Mouse (Mus musculus) ES-E14 (cell line): Measurements from ENCODE around the gene Dnajb2. TPM values are rescaled to one million over a fixed set of nuclear protein-coding genes. Genes with fewer than 3 reads are reported as not detected.

Experiments used
- DNase-seq: peaks from one replicate; pipeline ENCODE4 v3.0.0-alpha.2; 2013; ENCODE audit warnings: low read depth, low spot score
- H3K27ac ChIP-seq: 2 replicates; pipeline ENCODE4 v1.5.1; 2012; ENCODE audit warnings: low read depth, mild to moderate bottlenecking, low read length, moderate library complexity, mixed read lengths; ENCODE audit not compliant: poor library complexity, insufficient read depth, severe bottlenecking
- H3K36me3 ChIP-seq: 2 replicates; pipeline ENCODE4 v1.6.1; 2012; ENCODE audit warnings: mild to moderate bottlenecking, low read length, moderate library complexity, mixed read lengths; ENCODE audit not compliant: control insufficient read depth, poor library complexity, insufficient read depth, severe bottlenecking
- H3K4me1 ChIP-seq, 2 experiments: fragments of 150-350 bp in 1 of 2; sonication (generic) in 1 of 2; 2 replicates each; pipeline ENCODE4 v1.6.1; 2012; ENCODE audit warnings: low read length in 2 of 2, mild to moderate bottlenecking in 1 of 2, mixed read lengths in 1 of 2; ENCODE audit not compliant: control insufficient read depth in 2 of 2, insufficient read depth in 2 of 2, poor library complexity in 1 of 2
- H3K4me3 ChIP-seq, 2 experiments: fragments of 150-350 bp in 1 of 2; sonication (generic) in 1 of 2; 2 replicates each; pipeline ENCODE4 v1.5.1; 2012; ENCODE audit warnings: low read length in 2 of 2, low read depth in 1 of 2, mild to moderate bottlenecking in 1 of 2, mixed read lengths in 1 of 2; ENCODE audit not compliant: insufficient read depth in 1 of 2, poor library complexity in 1 of 2, severe bottlenecking in 1 of 2
- H3K9ac ChIP-seq: 2 replicates; pipeline ENCODE4 v1.6.1; 2012; ENCODE audit warnings: low read depth, mild to moderate bottlenecking, low read length, mixed read lengths; ENCODE audit not compliant: poor library complexity, insufficient read depth, severe bottlenecking
- H3K9me3 ChIP-seq: fragments of 150-350 bp; sonication (generic); 2 replicates; pipeline ENCODE4 v1.6.1; 2012; ENCODE audit warnings: low read depth, mild to moderate bottlenecking, low read length; ENCODE audit not compliant: control insufficient read depth, insufficient read depth
- CHD2 ChIP-seq: IDR thresholded peaks from 2 replicates; pipeline ENCODE4 v1.6.1; 2014; ENCODE audit warnings: mild to moderate bottlenecking, low read depth, low read length, inconsistent platforms
- HCFC1 ChIP-seq: IDR thresholded peaks from 2 replicates; pipeline ENCODE4 v1.6.1; 2012; ENCODE audit warnings: low read length, inconsistent platforms, borderline replicate concordance; ENCODE audit not compliant: insufficient read depth
- MAFK ChIP-seq: IDR thresholded peaks from 2 replicates; pipeline ENCODE4 v1.6.1; 2014; ENCODE audit warnings: mild to moderate bottlenecking, low read depth, low read length, inconsistent platforms; ENCODE audit not compliant: insufficient read depth
- ZC3H11A ChIP-seq: IDR thresholded peaks from 2 replicates; pipeline ENCODE4 v1.6.1; 2012; ENCODE audit warnings: low read depth, mild to moderate bottlenecking, inconsistent platforms, low read length, borderline replicate concordance
- ZNF384 ChIP-seq: IDR thresholded peaks from 2 replicates; pipeline ENCODE4 v1.6.1; 2012; ENCODE audit warnings: low read depth, low read length, inconsistent platforms
- in situ Hi-C, 2 experiments: fragments of 600-800 bp; cut with MboI; formaldehyde crosslinking; loops; one replicate each; pipeline ENCODE4 v1.15.1; 2025; ENCODE audit warnings: low sequenced_read_pairs in 2 of 2, inconsistent platforms in 1 of 2; ENCODE audit not compliant: unreplicated experiment in 2 of 2
- total RNA-seq: library from RNA; depleted of rRNA; stranded (reverse); fragments of 300-350 nt; gene quantifications from 2 replicates; pipeline ENCODE4 v1.2.3, GENCODE M21; 2012

Dnajb2 gene
- total RNA-seq, 1 experiment = 15.8 TPM

- Histone ChIP-seq H3K4me1 (peaks cover 4 to 38% of the 10 kb centered on the region in 2 experiments; a peak in 3 of 4 replicates), H3K4me3 (peak overlapping the region; percentile 49 to 62; a peak in 3 of 4 replicates), H3K9ac (peak overlapping the region; percentile 39; the same call in 1 of the 2 replicates), H3K36me3 (no peaks in the 10 kb centered on the region), H3K9me3 (no peaks in the 10 kb centered on the region), H3K27ac (no peak overlapping the region)
- peak; percentile 63 for DNase-seq
- TF ChIP-seq ZNF384 (no peak), HCFC1 (peak; percentile 35; the same call in 1 of the 2 replicates), CHD2 (no peak), MAFK (no peak)
- in situ Hi-C loops = no loop called here
Measured at GRCm38 (mm10) chr1:75251112-75251970, 15.1 kb downstream of the Dnajb2 start.

GRCm38 (mm10) chr1:75252308-75252707 is 16.1 kb downstream of the Dnajb2 start:
- no peaks in the 10 kb centered on the region for H3K9me3 ChIP-seq
- H3K4me1 ChIP-seq = peaks cover 4 to 31% of the 10 kb centered on the region in 2 experiments; a peak in 3 of 4 replicates
- TF ChIP-seq CHD2 = no peak
- no peak for TF ChIP-seq ZC3H11A
- no peak for TF ChIP-seq HCFC1
- no peak for TF ChIP-seq MAFK
- TF ChIP-seq ZNF384 = no peak
- H3K9ac ChIP-seq = no peak overlapping the region
- no peak for DNase-seq
- in situ Hi-C loops = no loop called here
- H3K27ac ChIP-seq = no peak overlapping the region
- H3K36me3 ChIP-seq = no peaks in the 10 kb centered on the region
- no peak overlapping the region for H3K4me3 ChIP-seq

- Histone ChIP-seq H3K9me3 (no peaks in the 10 kb centered on the region), H3K4me1 (peaks cover 4 to 25% of the 10 kb centered on the region in 2 experiments; a peak in 2 of 4 replicates), H3K36me3 (no peaks in the 10 kb centered on the region), H3K4me3 (peak overlapping the region; percentile 21 to 23; a peak in 3 of 4 replicates), H3K9ac (no peak overlapping the region), H3K27ac (no peak overlapping the region)
- in situ Hi-C loops = no loop called here
- DNase-seq = no peak
- no peak for TF ChIP-seq HCFC1
- no peak for TF ChIP-seq CHD2
- TF ChIP-seq ZNF384 = no peak
- TF ChIP-seq ZC3H11A = no peak
- TF ChIP-seq MAFK = no peak
Measured at GRCm38 (mm10) chr1:75253029-75253428, 16.8 kb downstream of the Dnajb2 start.

GRCm38 (mm10) chr1:75253849-75254624 is 17.8 kb downstream of the Dnajb2 start:
- peak; percentile 77 for DNase-seq
- in situ Hi-C loops = no loop called here
- H3K36me3 ChIP-seq = no peaks in the 10 kb centered on the region
- H3K27ac ChIP-seq = no peak overlapping the region
- no peak for TF ChIP-seq MAFK
- TF ChIP-seq HCFC1 = no peak
- TF ChIP-seq ZC3H11A = no peak
- H3K4me1 ChIP-seq = peaks cover 4 to 25% of the 10 kb centered on the region in 2 experiments; a peak in 2 of 4 replicates
- H3K4me3 ChIP-seq = peak overlapping the region in 1 of 2 experiments; percentile 14; a peak in 1 of 4 replicates
- no peaks in the 10 kb centered on the region for H3K9me3 ChIP-seq
- no peak overlapping the region for H3K9ac ChIP-seq
